Comparison of ENCODE assay signal across 8 mouse cellular contexts in the genomic region with DNA sequence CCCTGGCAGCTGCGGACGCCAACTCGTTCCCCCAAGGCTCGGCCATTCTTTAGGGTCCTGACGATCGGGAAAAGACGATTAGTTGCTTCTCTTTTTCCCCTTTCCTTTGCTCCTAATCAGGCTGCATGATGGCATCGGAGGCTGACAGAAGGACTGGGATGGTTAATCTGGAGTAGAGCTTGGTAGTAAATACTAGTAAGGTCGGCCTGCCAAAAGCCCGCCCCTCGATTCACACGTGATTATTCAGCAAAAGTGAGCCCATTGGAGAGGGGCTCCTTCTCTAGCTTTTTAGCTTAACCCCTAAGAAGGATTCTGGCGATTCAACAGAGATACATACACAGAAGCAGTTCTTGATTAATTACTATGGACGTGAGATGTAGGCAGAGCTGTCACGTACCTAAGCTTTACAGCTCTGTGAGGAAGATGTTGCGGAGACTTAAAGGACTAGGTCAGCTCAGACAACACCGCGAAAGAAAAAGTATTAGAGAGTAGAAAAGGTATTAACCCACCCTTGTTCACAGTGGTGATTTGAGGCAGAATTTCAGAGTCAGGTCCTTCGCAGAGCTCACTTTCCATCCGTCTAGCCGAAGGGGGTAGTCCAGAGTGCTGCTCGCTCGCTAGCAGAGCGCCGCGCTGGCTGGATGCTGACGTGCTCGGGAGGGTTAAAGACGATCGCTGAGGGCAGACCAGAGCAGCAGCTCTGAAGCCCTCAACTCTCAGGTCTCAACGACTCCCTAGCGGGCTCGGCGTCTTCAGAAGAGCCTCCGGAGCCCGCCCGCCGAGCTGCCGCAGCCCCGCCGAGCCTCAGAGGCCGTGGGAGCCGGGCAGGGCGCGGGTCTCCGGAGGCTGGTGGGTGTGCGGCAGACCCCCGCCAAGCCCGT. TPM values are rescaled to one million over a fixed set of nuclear protein-coding genes. Genes with fewer than 3 reads are reported as not detected.
DNase-seq lines count a peak whose midpoint lies in the region; ATAC-seq and TF ChIP-seq lines count a peak whose summit lies in the region.

No protein-coding gene starts in this region.

- intact Hi-C loops in heart, postnatal 14 days (cut with DNase I) = no loop called here

- H3K27ac ChIP-seq in MEL (ENCODE audit: control insufficient read depth, low read depth, low read length) = peak overlapping the region; percentile 99
- H3K27ac ChIP-seq in forebrain, embryonic 12.5 days = peak overlapping the region; percentile 25; the same call in 1 of the 2 replicates

- no peak for TF ChIP-seq EP300 in MEL (IDR thresholded peaks at IDR 0.05; ENCODE audit: low read depth in 1 of 2, low read length in 2 of 2)

- no peaks in the 10 kb centered on the region for H3K9me3 ChIP-seq in MEL (replicated peaks; ENCODE audit: insufficient read depth, low read length)
- no peaks in the 10 kb centered on the region for H3K9me3 ChIP-seq in forebrain, embryonic 12.5 days

- peak overlapping the region; percentile 87 to 95 for H3K4me3 ChIP-seq in MEL (ENCODE audit: control insufficient read depth in 1 of 2, insufficient read depth in 1 of 2, low read depth in 2 of 2, low read length in 2 of 2)
- peak overlapping the region; percentile 78 for H3K4me3 ChIP-seq in forebrain, embryonic 12.5 days (replicated peaks)

- H3K79me2 ChIP-seq in MEL (ENCODE audit: control insufficient read depth, insufficient read depth, low read length, poor library complexity) = peaks cover 35% of the 10 kb centered on the region

- peak; percentile 72 for ATAC-seq in forebrain, embryonic 12.5 days (ENCODE audit: low FRiP score)

- H3K36me3 ChIP-seq in MEL (ENCODE audit: control insufficient read depth in 1 of 2, insufficient read depth in 2 of 2, low read length in 2 of 2) = peaks cover 0 to 15% of the 10 kb centered on the region in 2 experiments; a peak in 2 of 4 replicates
- no peaks in the 10 kb centered on the region for H3K36me3 ChIP-seq in forebrain, embryonic 12.5 days (replicated peaks)

- peak; percentile 91 for DNase-seq in MEL (ENCODE audit: low read depth, low spot score)
- peak; percentile 64 for DNase-seq in c-Kit-negative CD71-positive TER-119-positive erythroid progenitor cells, embryonic 14.5 days (ENCODE audit: low read depth, low spot score)
- DNase-seq in heart, postnatal 14 days = peak; percentile 72 to 83
- peak; percentile 76 to 81 for DNase-seq in kidney, postnatal 4 days
- peak; percentile 71 for DNase-seq in lung, postnatal 25 days (ENCODE audit: low spot score)
- peak; percentile 42 for DNase-seq in retina, adult 2 months (ENCODE audit: low read depth, low spot score)
- DNase-seq in urinary bladder, postnatal 14 days (ENCODE audit: low spot score) = peak; percentile 78

- TF ChIP-seq POLR2A in MEL (IDR thresholded peaks at IDR 0.05; ENCODE audit: control insufficient read depth in 1 of 2, insufficient read depth in 1 of 2, low read depth in 1 of 2, low read length in 2 of 2, poor library complexity in 1 of 2) = peak in 1 of 2 experiments; percentile 66; a peak in 2 of 4 replicates

- TF ChIP-seq CTCF in MEL (IDR thresholded peaks at IDR 0.05 in 2 of 3, conservative IDR thresholded peaks at IDR 0.05 in 1 of 3; ENCODE audit: control insufficient read depth in 1 of 3, insufficient read depth in 1 of 3, low read depth in 2 of 3, low read length in 3 of 3, poor library complexity in 1 of 3, severe bottlenecking in 1 of 3) = no peak

- H3K4me1 ChIP-seq in MEL (ENCODE audit: control insufficient read depth in 1 of 2, insufficient read depth in 2 of 2, low read length in 2 of 2) = peaks cover 6 to 12% of the 10 kb centered on the region in 2 experiments
- peaks cover 21% of the 10 kb centered on the region for H3K4me1 ChIP-seq in forebrain, embryonic 12.5 days

- WGBS in forebrain, embryonic 12.5 days = under 1% methylated on average over 48 of the region's 49 CpGs

- H3K27me3 ChIP-seq in MEL (ENCODE audit: control insufficient read depth in 1 of 2, insufficient read depth in 2 of 2, low read length in 2 of 2) = no peaks in the 10 kb centered on the region
- peaks cover 27% of the 10 kb centered on the region for H3K27me3 ChIP-seq in forebrain, embryonic 12.5 days

- peak overlapping the region; percentile 96 for H3K4me2 ChIP-seq in forebrain, embryonic 12.5 days

- H3K9ac ChIP-seq in MEL (ENCODE audit: control insufficient read depth, low read depth, low read length, poor library complexity, severe bottlenecking) = peak overlapping the region; percentile 94
- H3K9ac ChIP-seq in forebrain, embryonic 12.5 days = peak overlapping the region; percentile 84

- TF ChIP-seq RAD21 in MEL (IDR thresholded peaks at IDR 0.05; ENCODE audit: low read depth, low read length) = no peak

TF ChIP-seq in MEL, 35 proteins besides CTCF, POLR2A, EP300 and RAD21:
- TF ChIP-seq NELFE (IDR thresholded peaks at IDR 0.05; ENCODE audit: low read depth, low read length) (no peak; the same call in 1 of the 2 replicates), MYB (IDR thresholded peaks at IDR 0.05; ENCODE audit: low read depth, low read length) (no peak), NRF1 (IDR thresholded peaks at IDR 0.05; ENCODE audit: insufficient read depth, low read depth, low read length, poor library complexity, severe bottlenecking) (no peak), TBP (IDR thresholded peaks at IDR 0.05; ENCODE audit: low read depth, low read length) (peak; percentile 75; the same call in 1 of the 2 replicates), USF1 (IDR thresholded peaks at IDR 0.05; ENCODE audit: low read depth, low read length) (peak; percentile 85), ZKSCAN1 (IDR thresholded peaks at IDR 0.05; ENCODE audit: low read depth, low read length) (no peak), JUND (IDR thresholded peaks at IDR 0.05; ENCODE audit: low read depth, low read length) (no peak), USF2 (IDR thresholded peaks at IDR 0.05; ENCODE audit: borderline replicate concordance in 1 of 2, insufficient read depth in 1 of 2, low read depth in 1 of 2, low read length in 2 of 2) (no peak), SMC3 (IDR thresholded peaks at IDR 0.05; ENCODE audit: low read depth, low read length) (no peak), ELF1 (IDR thresholded peaks at IDR 0.05; ENCODE audit: low read depth, low read length) (no peak), MAZ (IDR thresholded peaks at IDR 0.05; ENCODE audit: low read depth, low read length) (no peak), HCFC1 (IDR thresholded peaks at IDR 0.05; ENCODE audit: low read depth, low read length) (peak; percentile 29; the same call in 1 of the 2 replicates), KAT2A (conservative IDR thresholded peaks at IDR 0.05; ENCODE audit: low read depth, low read length) (no peak), SIN3A (IDR thresholded peaks at IDR 0.05; ENCODE audit: low read length) (peak; percentile 92), MYC (IDR thresholded peaks at IDR 0.05; ENCODE audit: low read depth, low read length) (peak; percentile 50; the same call in 1 of the 2 replicates), ZMIZ1 (IDR thresholded peaks at IDR 0.05; ENCODE audit: low read depth, low read length) (0 out of 2 replicates have a peak, but pooled peaks have one; percentile 18), CHD1 (IDR thresholded peaks at IDR 0.05; ENCODE audit: low read depth, low read length) (no peak), BHLHE40 (IDR thresholded peaks at IDR 0.05; ENCODE audit: borderline replicate concordance, low read depth, low read length) (peak; percentile 71; the same call in 1 of the 2 replicates), MXI1 (IDR thresholded peaks at IDR 0.05; ENCODE audit: low read depth, low read length) (peak; percentile 86), TAL1 (IDR thresholded peaks at IDR 0.05; ENCODE audit: low read length) (no peak), POLR2AphosphoS5 (IDR thresholded peaks at IDR 0.05; ENCODE audit: borderline replicate concordance, low read depth, low read length) (no peak)

RNA-seq across cellular contexts. Expression of a gene that starts 1.6 kb away (rescaled TPM):
- total RNA-seq in MEL (2012; rRNA removed) = 18.6 and 21.0 TPM in 2 replicates
- 10 to 100 TPM in 1 of 2 experiments, not detected in 1; 26.8 TPM for polyA plus RNA-seq in MEL (2012; ENCODE audit: insufficient read depth in 1 of 2, insufficient read length in 2 of 2, low read depth in 1 of 2, low replicate concordance in 2 of 2, missing spikeins in 1 of 2)
- 12.6 and 13.9 TPM in 2 replicates for polyA plus RNA-seq in forebrain, embryonic 12.5 days (2016; fragmentation: Nextera tagmentation; extraction: Ambion mirVana)
- 10 to 100 TPM; 19.5 to 23.6 TPM for total RNA-seq in heart, postnatal 14 days (2021)

RNA-seq across cellular contexts. Expression of a gene that starts 11.0 kb away (rescaled TPM):
- total RNA-seq in MEL (2012; rRNA removed) = 37.6 and 39.2 TPM in 2 replicates
- 10 to 100 TPM in 1 of 2 experiments, not detected in 1; 36.5 TPM for polyA plus RNA-seq in MEL (2012; ENCODE audit: insufficient read depth in 1 of 2, insufficient read length in 2 of 2, low read depth in 1 of 2, low replicate concordance in 2 of 2, missing spikeins in 1 of 2)
- 40.7 and 43.2 TPM in 2 replicates for polyA plus RNA-seq in forebrain, embryonic 12.5 days (2016; fragmentation: Nextera tagmentation; extraction: Ambion mirVana)
- total RNA-seq in heart, postnatal 14 days (2021) = 10 to 100 TPM; 29.8 to 30.6 TPM

Comparison
In these comparisons a context has a peak if more than half of its experiments do, and no peak if none do; other contexts are left out.
1. Peak in every context shown above with its lines: DNase-seq, ATAC-seq, H3K4me3 ChIP-seq and H3K27ac ChIP-seq.